Mouse (Mus musculus) cerebellum, adult (tissue): ENCODE data around the gene Gm26741.

ENCODE experiments used
- ATAC-seq: cut with Nextera tagmentation; 2 replicates; pipeline ENCODE4 v1.9.2; 2017; ENCODE audit warnings: mild to moderate bottlenecking, moderate library complexity, mixed read lengths; ENCODE audit not compliant: insufficient number of reproducible peaks, low FRiP score, low TSS enrichment

Gene Gm26741

DNA sequence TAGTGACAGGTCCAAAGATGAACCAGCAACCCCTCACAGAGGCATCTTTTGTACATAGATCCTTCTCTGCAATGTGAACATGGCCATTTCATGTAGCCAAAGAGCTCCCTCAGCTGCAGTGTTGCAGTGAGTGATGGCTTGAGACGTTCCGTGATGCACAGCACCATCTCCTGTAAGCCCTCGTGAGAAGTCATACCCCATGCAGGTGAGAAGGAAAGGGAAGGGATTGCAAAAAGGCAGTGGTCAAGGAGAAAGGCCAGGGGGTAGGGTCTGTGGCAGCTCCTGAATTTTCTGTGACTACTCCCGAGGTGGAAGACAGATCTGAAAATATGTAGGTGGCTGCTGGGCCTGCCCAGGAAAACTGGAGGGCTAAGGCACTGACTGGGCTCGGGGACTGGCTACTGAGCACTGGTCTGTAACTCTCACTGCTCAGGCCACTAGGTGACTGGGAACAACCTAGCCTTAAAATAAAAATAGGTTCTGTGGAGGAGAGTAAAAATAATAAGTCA, 30.4 kb downstream of the Gm26741 start, which contains the start of gene Nepn:
TSS of gene Nepn (plus strand) at position 51 of the 509 bp plus-strand sequence.
- no peak for ATAC-seq

DNA sequence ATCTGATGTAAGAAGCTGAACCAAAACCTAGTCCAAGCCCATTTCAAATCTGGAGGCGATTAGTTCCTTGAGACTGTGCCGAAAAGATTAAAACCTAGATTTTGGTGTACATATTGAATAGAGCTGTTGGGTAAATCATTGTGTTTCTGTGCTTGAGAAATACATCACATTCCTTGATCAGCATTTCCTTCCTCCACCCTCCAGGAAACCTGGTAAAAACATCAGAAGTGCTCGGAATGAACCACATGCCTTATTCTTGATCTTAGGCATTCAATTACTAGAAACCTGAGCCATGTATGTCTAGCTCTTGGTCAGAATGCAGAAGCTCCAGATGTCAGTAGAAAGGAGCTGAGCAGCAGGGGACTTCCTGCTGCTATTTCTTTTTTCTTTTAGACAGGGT, 30.9 kb downstream of the Gm26741 start:
- ATAC-seq, result no peak

DNA sequence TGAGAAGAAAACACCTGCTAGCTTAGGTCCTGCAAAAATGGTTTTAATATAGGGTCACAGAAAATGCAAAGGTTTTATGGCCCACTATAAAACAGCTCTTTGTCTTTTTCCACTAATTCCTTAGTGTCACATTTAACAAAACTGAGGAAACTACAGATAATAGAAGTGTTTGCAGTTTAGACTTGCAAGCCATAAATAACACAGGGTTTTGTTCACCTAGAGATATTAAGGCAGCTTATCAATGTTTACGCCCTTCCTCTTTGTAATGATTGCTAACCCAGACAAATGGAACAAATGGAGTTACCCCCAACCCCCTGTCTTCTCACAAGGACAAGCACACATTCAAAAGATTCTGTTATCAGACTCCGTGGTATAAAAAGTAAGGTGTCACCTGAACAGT, 32.6 kb downstream of the Gm26741 start:
- ATAC-seq, result no peak

DNA sequence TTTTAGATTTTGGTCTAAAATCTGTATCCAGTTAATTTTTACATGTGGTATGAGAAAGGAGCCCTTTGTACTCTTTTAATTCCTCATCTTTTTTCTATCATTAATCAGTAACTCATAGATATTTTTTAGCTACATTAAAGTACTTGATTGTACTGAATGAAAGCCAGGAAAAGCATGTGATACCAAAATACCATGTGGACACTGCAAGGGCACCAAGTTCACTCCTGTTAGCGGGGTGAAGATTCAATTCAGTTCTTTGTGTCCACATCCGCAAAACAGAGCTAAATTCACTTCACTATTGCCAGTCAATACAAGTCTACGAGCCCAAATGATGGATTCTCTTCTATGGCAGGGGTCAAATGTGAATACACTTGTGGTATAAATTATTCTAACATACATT, 38.1 kb downstream of the Gm26741 start:
- no peak for ATAC-seq

DNA sequence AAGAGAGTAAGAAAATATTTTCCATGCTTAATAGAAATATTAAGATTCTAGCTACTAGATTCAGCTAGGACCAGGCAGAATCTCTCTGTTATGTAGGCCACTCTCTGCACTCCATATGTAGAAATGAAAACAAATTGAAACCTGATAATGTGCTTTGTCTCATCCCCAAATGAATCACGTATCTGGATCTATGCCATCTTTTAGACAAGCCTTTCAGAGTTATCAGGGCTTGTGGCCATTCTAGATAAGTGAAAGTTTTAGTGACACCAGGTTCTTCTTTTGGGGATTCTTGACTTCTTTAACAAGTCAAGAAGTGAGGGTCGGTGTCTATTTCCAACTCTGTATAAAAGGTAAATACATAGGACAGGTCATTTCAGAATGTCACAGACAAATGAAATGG, 40.1 kb downstream of the Gm26741 start:
- ATAC-seq, result no peak

DNA sequence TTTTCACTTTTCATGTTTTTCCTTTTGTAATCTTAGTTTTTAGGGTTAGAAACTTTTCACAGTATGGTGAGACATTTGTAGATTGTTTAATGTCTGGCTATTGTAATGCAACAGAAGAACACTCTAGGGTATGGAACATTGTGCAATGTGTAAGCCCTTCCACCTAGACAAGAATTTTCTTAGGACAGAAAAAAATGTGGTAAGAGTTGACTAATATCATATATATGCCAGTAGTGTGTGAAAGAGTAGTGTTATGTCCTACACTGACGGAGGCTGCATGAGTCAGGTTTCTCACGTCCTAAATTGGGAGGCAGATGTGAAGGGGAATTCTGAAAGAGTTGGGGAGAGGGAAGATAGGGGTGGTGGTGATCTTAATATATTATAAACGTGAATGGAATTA, 41.2 kb downstream of the Gm26741 start:
- ATAC-seq, result no peak

DNA sequence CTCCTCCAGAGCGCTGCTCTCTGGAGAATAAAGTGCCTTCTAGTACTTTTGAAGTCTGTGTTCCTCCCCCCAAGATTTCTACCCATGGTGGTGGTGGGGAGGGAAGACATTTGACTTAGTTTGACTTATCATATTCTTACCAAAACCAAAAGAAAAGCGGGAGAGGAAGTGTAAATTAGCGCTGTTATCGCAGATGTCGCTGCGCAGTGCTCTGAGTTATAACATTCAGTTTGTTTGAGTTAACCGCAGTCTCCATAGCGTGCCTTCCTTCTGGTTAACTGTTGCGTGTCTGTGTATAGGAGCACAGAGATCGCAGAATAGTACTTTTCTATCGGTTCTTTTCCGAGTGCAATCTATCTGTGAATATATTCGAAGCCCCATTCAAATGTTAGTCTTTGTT, 46.6 kb downstream of the Gm26741 start:
- no peak for ATAC-seq

DNA sequence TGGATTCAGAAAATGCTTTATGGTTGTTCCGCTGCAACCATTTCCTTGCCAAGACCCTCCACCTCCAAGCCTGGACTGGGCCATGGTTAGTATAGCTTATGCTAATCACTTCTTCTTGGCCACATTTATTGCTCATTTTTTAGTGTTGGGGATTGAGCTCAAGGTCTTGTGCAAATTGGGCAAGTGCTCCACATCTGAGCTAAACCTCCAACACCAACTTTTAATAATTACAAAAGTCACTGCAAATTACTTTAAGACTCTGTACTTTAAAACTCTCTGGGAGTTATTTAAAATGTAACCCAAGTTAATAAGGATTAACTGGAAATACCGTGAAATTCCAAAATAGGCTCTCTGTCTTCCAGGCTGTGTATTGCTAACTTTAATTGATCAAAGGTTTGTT, 49.0 kb downstream of the Gm26741 start:
- ATAC-seq, result no peak
